Mouse (Mus musculus): ENCODE results near the gene Ccdc181.

DNA sequence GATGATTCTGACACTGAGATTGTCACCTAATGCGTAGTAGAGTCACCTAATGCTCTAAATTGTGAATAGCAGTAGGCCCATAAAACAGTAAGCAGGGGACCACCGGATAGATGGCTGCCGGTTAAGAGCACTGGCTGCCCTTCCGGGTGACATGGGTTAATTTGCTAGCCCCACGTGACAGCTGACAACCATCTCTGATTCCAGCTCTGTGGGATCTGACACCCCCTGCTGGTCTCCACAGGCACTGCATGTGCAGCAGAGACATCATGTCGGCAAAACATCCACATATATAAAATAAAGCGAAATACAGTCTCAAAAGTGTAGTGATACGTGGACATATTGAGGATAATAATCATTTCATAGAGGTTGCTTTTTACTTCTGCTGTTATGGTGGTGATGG is 39.9 kb downstream of the Ccdc181 start:
- TF ChIP-seq CTCF (IDR thresholded peaks at IDR 0.05; ENCODE audit: extremely low read depth, insufficient read depth, insufficient read length, insufficient replicate concordance) (peak; percentile 41; the same call in 1 of the 2 replicates), POLR2A (IDR thresholded peaks at IDR 0.05; ENCODE audit: low read depth, low read length) (no peak)
